Mouse (Mus musculus) lung, embryonic 14.5 days (tissue): Measurements from ENCODE around the gene Mrc2. TPM values are rescaled to one million over a fixed set of nuclear protein-coding genes. Genes with fewer than 3 reads are reported as not detected.
A peak's percentile ranks its signal among the peaks of the same experiment; 100 is the strongest.

Source experiments
- ATAC-seq: fragments of 200-750 bp; cut with Nextera tagmentation; 2 replicates; pipeline ENCODE4 v1.8.0; 2017; ENCODE audit warnings: mild to moderate bottlenecking, moderate TSS enrichment, moderate library complexity; ENCODE audit not compliant: insufficient read depth
- DNase-seq: peaks from one replicate; pipeline ENCODE4 v3.0.0-alpha.2; 2015
- H3K27ac ChIP-seq: fragments of 300-500 bp; sonication (generic); 2 replicates; pipeline ENCODE4 v1.5.1; 2014; ENCODE audit warnings: low read depth, mild to moderate bottlenecking, moderate library complexity
- H3K27me3 ChIP-seq: fragments of 300-500 bp; sonication (generic); 2 replicates; pipeline ENCODE4 v1.6.1; 2014; ENCODE audit warnings: low read length, control low read depth; ENCODE audit not compliant: insufficient read depth
- H3K36me3 ChIP-seq: fragments of 300-500 bp; sonication (generic); 2 replicates; pipeline ENCODE4 v1.6.1; 2014; ENCODE audit warnings: control low read depth; ENCODE audit not compliant: insufficient read depth
- H3K4me1 ChIP-seq: fragments of 300-500 bp; sonication (generic); 2 replicates; pipeline ENCODE4 v1.6.1; 2014; ENCODE audit warnings: antibody characterized with exemption, control low read depth; ENCODE audit not compliant: insufficient read depth
- H3K4me2 ChIP-seq: fragments of 300-500 bp; sonication (generic); 2 replicates; pipeline ENCODE4 v1.6.1; 2014; ENCODE audit warnings: mild to moderate bottlenecking
- H3K4me3 ChIP-seq: fragments of 300-500 bp; sonication (generic); 2 replicates; pipeline ENCODE4 v1.5.1; 2014; ENCODE audit warnings: low read depth, low read length
- H3K9ac ChIP-seq: fragments of 300-500 bp; sonication (generic); 2 replicates; pipeline ENCODE4 v1.6.1; 2014
- H3K9me3 ChIP-seq: fragments of 300-500 bp; sonication (generic); 2 replicates; pipeline ENCODE4 v1.6.1; 2016; ENCODE audit warnings: low read depth, low read length, control low read depth
- CTCF ChIP-seq: IDR thresholded peaks from 2 replicates; pipeline ENCODE4 v1.5.1; 2016; ENCODE audit warnings: antibody characterized with exemption, low read depth
- WGBS: fragments of 180-500 bp; shearing (Covaris S2); extraction: QIAGEN DNeasy Blood & Tissue Kit; methylation state at CpG from one replicate; pipeline ENCODE4 v1.1.7; 2014; 5-methylcytosine and 5-hydroxymethylcytosine counted together
- polyA plus RNA-seq: library from polyadenylated mRNA; unstranded; fragments of >200 nt; fragmentation: Nextera tagmentation; extraction: Ambion mirVana; gene quantifications from 2 replicates; pipeline ENCODE4 v1.2.1, GENCODE M21; 2014

Gene Mrc2
- polyA plus RNA-seq, 1 experiment from 2014 or later, result 20.0 TPM

- Histone ChIP-seq H3K9ac (peak overlapping the region; percentile 63), H3K27ac (peak overlapping the region; percentile 36; the same call in 1 of the 2 replicates), H3K36me3 (no peaks in the 10 kb centered on the region), H3K9me3 (no peaks in the 10 kb centered on the region), H3K4me1 (peaks cover 46% of the 10 kb centered on the region), H3K27me3 (no peaks in the 10 kb centered on the region), H3K4me3 (peak overlapping the region; percentile 50), H3K4me2 (peak overlapping the region; percentile 90)
- ATAC-seq, result peak; percentile 71
- peak; percentile 76 for TF ChIP-seq CTCF
- DNase-seq, result peak; percentile 88
- 3% methylated on average over 40 of the region's 40 CpGs for WGBS
Measured at GRCm38 (mm10) chr11:105362946-105363597, 70.6 kb downstream of the Mrc2 start.

GRCm38 (mm10) chr11:105363598-105364385 lies 71.3 kb downstream of the Mrc2 start:
- Histone ChIP-seq H3K4me3 (peak overlapping the region; percentile 50), H3K27me3 (no peaks in the 10 kb centered on the region), H3K9ac (peak overlapping the region; percentile 63), H3K4me2 (peak overlapping the region; percentile 90), H3K27ac (0 out of 2 replicates have a peak overlapping the region, but pooled peaks have one; percentile 4), H3K9me3 (no peaks in the 10 kb centered on the region), H3K4me1 (peaks cover 46% of the 10 kb centered on the region), H3K36me3 (no peaks in the 10 kb centered on the region)
- DNase-seq (peak; percentile 59), ATAC-seq (peak; percentile 10; the same call in 1 of the 2 replicates)
- TF ChIP-seq CTCF, result no peak
- WGBS, result 31% methylated on average over 12 of the region's 12 CpGs

GRCm38 (mm10) chr11:105364386-105365065 lies 72.1 kb downstream of the Mrc2 start:
- Histone ChIP-seq H3K4me1 (peaks cover 44% of the 10 kb centered on the region), H3K9me3 (no peaks in the 10 kb centered on the region), H3K27me3 (no peaks in the 10 kb centered on the region), H3K4me3 (no peak overlapping the region), H3K4me2 (peak overlapping the region; percentile 90), H3K27ac (peak overlapping the region; percentile 37; the same call in 1 of the 2 replicates), H3K36me3 (no peaks in the 10 kb centered on the region), H3K9ac (no peak overlapping the region)
- ATAC-seq (no peak), DNase-seq (peak; percentile 60)
- 17% methylated on average over 12 of the region's 12 CpGs for WGBS
- TF ChIP-seq CTCF, result no peak

GRCm38 (mm10) chr11:105365611-105366010 lies 73.2 kb downstream of the Mrc2 start:
- peaks cover 43% of the 10 kb centered on the region for H3K4me1 ChIP-seq
- TF ChIP-seq CTCF, result no peak
- no peak overlapping the region for H3K27ac ChIP-seq
- no peak overlapping the region for H3K4me3 ChIP-seq
- no peak for ATAC-seq
- no peaks in the 10 kb centered on the region for H3K36me3 ChIP-seq
- no peak overlapping the region for H3K9ac ChIP-seq
- no peaks in the 10 kb centered on the region for H3K27me3 ChIP-seq
- WGBS, result 66% methylated on average over 3 of the region's 3 CpGs
- no peak for DNase-seq
- no peaks in the 10 kb centered on the region for H3K9me3 ChIP-seq
- no peak overlapping the region for H3K4me2 ChIP-seq

GRCm38 (mm10) chr11:105366051-105366450 lies 73.6 kb downstream of the Mrc2 start:
- no peak overlapping the region for H3K9ac ChIP-seq
- H3K9me3 ChIP-seq, result no peaks in the 10 kb centered on the region
- DNase-seq (peak; percentile 52), ATAC-seq (peak; percentile 42; the same call in 1 of the 2 replicates)
- no peak overlapping the region for H3K4me2 ChIP-seq
- peaks cover 41% of the 10 kb centered on the region for H3K4me1 ChIP-seq
- WGBS, result 42% methylated on average over 4 of the region's 4 CpGs
- no peak overlapping the region for H3K4me3 ChIP-seq
- no peaks in the 10 kb centered on the region for H3K27me3 ChIP-seq
- no peak overlapping the region for H3K27ac ChIP-seq
- TF ChIP-seq CTCF, result no peak
- no peaks in the 10 kb centered on the region for H3K36me3 ChIP-seq

GRCm38 (mm10) chr11:105367163-105367562 lies 74.7 kb downstream of the Mrc2 start:
- H3K27me3 ChIP-seq, result no peaks in the 10 kb centered on the region
- peaks cover 31% of the 10 kb centered on the region for H3K4me1 ChIP-seq
- ATAC-seq, result no peak
- H3K9me3 ChIP-seq, result no peaks in the 10 kb centered on the region
- H3K4me2 ChIP-seq, result no peak overlapping the region
- no peak overlapping the region for H3K4me3 ChIP-seq
- H3K36me3 ChIP-seq, result no peaks in the 10 kb centered on the region
- no peak overlapping the region for H3K27ac ChIP-seq
- DNase-seq, result no peak
- WGBS, result 75% methylated on average over 3 of the region's 3 CpGs
- no peak overlapping the region for H3K9ac ChIP-seq
- TF ChIP-seq CTCF, result no peak
